Mouse (Mus musculus): Measurements from ENCODE around the gene Ptcra. TPM values are rescaled to one million over a fixed set of nuclear protein-coding genes. Genes with fewer than 3 reads are reported as not detected.

Gene Ptcra
- total RNA-seq (2014; rRNA removed) (not detected in 2 replicates), polyA plus RNA-seq (2015; fragmentation: Nextera tagmentation; extraction: Ambion mirVana) (0.23 TPM in 1 of 2 replicates, not detected in the other)

- TF ChIP-seq CTCF (IDR thresholded peaks at IDR 0.05; ENCODE audit: low read depth): no peak
- Histone ChIP-seq H3K27me3 (ENCODE audit: insufficient read depth, low read length) (no peaks in the 10 kb centered on the region), H3K4me1 (ENCODE audit: insufficient read depth) (no peaks in the 10 kb centered on the region), H3K9ac (no peak within 1 kb of the TSS), H3K9me3 (ENCODE audit: low read length) (no peaks in the 10 kb centered on the region), H3K4me2 (ENCODE audit: low read depth) (no peak within 1 kb of the TSS), H3K36me3 (ENCODE audit: insufficient read depth) (no peaks in the 10 kb centered on the region), H3K4me3 (ENCODE audit: low read depth, low read length) (no peak within 1 kb of the TSS), H3K27ac (ENCODE audit: low read depth, low read length) (no peak within 1 kb of the TSS)
- 62% methylated on average over 2 of the region's 2 CpGs for WGBS
- no peak for DNase-seq
- no peak for ATAC-seq
Measured at GRCm38 (mm10) chr17:46763544-46763943, at the start of gene Ptcra. TSS of gene Ptcra (minus strand) at chr17:46763712.

- Histone ChIP-seq H3K9me3 (ENCODE audit: low read length) (no peaks in the 10 kb centered on the region), H3K27me3 (ENCODE audit: insufficient read depth, low read length) (no peaks in the 10 kb centered on the region), H3K9ac (no peak overlapping the region), H3K4me1 (ENCODE audit: insufficient read depth) (no peaks in the 10 kb centered on the region), H3K4me3 (ENCODE audit: low read depth, low read length) (no peak overlapping the region), H3K27ac (ENCODE audit: low read depth, low read length) (no peak overlapping the region), H3K4me2 (ENCODE audit: low read depth) (no peak overlapping the region), H3K36me3 (ENCODE audit: insufficient read depth) (peaks cover 68% of the 10 kb centered on the region)
- no peak for TF ChIP-seq CTCF (IDR thresholded peaks at IDR 0.05; ENCODE audit: low read depth)
- no peak for DNase-seq
- ATAC-seq: no peak
- WGBS: 81% methylated on average over 1 of the region's 1 CpGs
Measured at GRCm38 (mm10) chr17:46812442-46812841, 48.9 kb upstream of the Ptcra start.

- no peak for ATAC-seq
- WGBS: 89% methylated on average over 3 of the region's 3 CpGs
- H3K27ac ChIP-seq (ENCODE audit: low read depth, low read length): no peak overlapping the region
- no peak overlapping the region for H3K9ac ChIP-seq
- no peaks in the 10 kb centered on the region for H3K9me3 ChIP-seq (ENCODE audit: low read length)
- H3K4me3 ChIP-seq (ENCODE audit: low read depth, low read length): no peak overlapping the region
- H3K4me2 ChIP-seq (ENCODE audit: low read depth): no peak overlapping the region
- no peaks in the 10 kb centered on the region for H3K27me3 ChIP-seq (ENCODE audit: insufficient read depth, low read length)
- no peaks in the 10 kb centered on the region for H3K4me1 ChIP-seq (ENCODE audit: insufficient read depth)
- no peak for TF ChIP-seq CTCF (IDR thresholded peaks at IDR 0.05; ENCODE audit: low read depth)
- H3K36me3 ChIP-seq (ENCODE audit: insufficient read depth): peaks cover 76% of the 10 kb centered on the region
- no peak for DNase-seq
Measured at GRCm38 (mm10) chr17:46810672-46811071, 47.2 kb upstream of the Ptcra start.

- H3K4me2 ChIP-seq (ENCODE audit: low read depth): no peak overlapping the region
- TF ChIP-seq CTCF (IDR thresholded peaks at IDR 0.05; ENCODE audit: low read depth): no peak
- no peaks in the 10 kb centered on the region for H3K4me1 ChIP-seq (ENCODE audit: insufficient read depth)
- peaks cover 76% of the 10 kb centered on the region for H3K36me3 ChIP-seq (ENCODE audit: insufficient read depth)
- H3K9me3 ChIP-seq (ENCODE audit: low read length): no peaks in the 10 kb centered on the region
- no peak for ATAC-seq
- H3K9ac ChIP-seq: no peak overlapping the region
- H3K4me3 ChIP-seq (ENCODE audit: low read depth, low read length): no peak overlapping the region
- 86% methylated on average over 6 of the region's 6 CpGs for WGBS
- no peak for DNase-seq
- H3K27ac ChIP-seq (ENCODE audit: low read depth, low read length): no peak overlapping the region
- H3K27me3 ChIP-seq (ENCODE audit: insufficient read depth, low read length): no peaks in the 10 kb centered on the region
Measured at GRCm38 (mm10) chr17:46809131-46809830, 45.8 kb upstream of the Ptcra start.

- Histone ChIP-seq H3K4me3 (ENCODE audit: low read depth, low read length) (no peak overlapping the region), H3K27ac (ENCODE audit: low read depth, low read length) (no peak overlapping the region), H3K4me1 (ENCODE audit: insufficient read depth) (no peaks in the 10 kb centered on the region), H3K27me3 (ENCODE audit: insufficient read depth, low read length) (no peaks in the 10 kb centered on the region), H3K36me3 (ENCODE audit: insufficient read depth) (peaks cover 68% of the 10 kb centered on the region), H3K4me2 (ENCODE audit: low read depth) (no peak overlapping the region), H3K9me3 (ENCODE audit: low read length) (no peaks in the 10 kb centered on the region), H3K9ac (no peak overlapping the region)
- WGBS: 88% methylated on average over 10 of the region's 10 CpGs
- no peak for TF ChIP-seq CTCF (IDR thresholded peaks at IDR 0.05; ENCODE audit: low read depth)
- ATAC-seq (no peak), DNase-seq (no peak)
Measured at GRCm38 (mm10) chr17:46808376-46808775, 44.9 kb upstream of the Ptcra start.

- Histone ChIP-seq H3K27me3 (ENCODE audit: insufficient read depth, low read length) (no peaks in the 10 kb centered on the region), H3K4me3 (ENCODE audit: low read depth, low read length) (no peak overlapping the region), H3K27ac (ENCODE audit: low read depth, low read length) (no peak overlapping the region), H3K9me3 (ENCODE audit: low read length) (no peaks in the 10 kb centered on the region), H3K36me3 (ENCODE audit: insufficient read depth) (peaks cover 57% of the 10 kb centered on the region), H3K4me1 (ENCODE audit: insufficient read depth) (no peaks in the 10 kb centered on the region), H3K9ac (no peak overlapping the region), H3K4me2 (ENCODE audit: low read depth) (no peak overlapping the region)
- DNase-seq (no peak), ATAC-seq (no peak)
- TF ChIP-seq CTCF (IDR thresholded peaks at IDR 0.05; ENCODE audit: low read depth): no peak
- WGBS: 90% methylated on average over 6 of the region's 6 CpGs
Measured at GRCm38 (mm10) chr17:46801761-46802160, 38.2 kb upstream of the Ptcra start.

- DNase-seq: no peak
- Histone ChIP-seq H3K27ac (ENCODE audit: low read depth, low read length) (no peak overlapping the region), H3K36me3 (ENCODE audit: insufficient read depth) (peaks cover 45% of the 10 kb centered on the region), H3K4me1 (ENCODE audit: insufficient read depth) (no peaks in the 10 kb centered on the region), H3K4me2 (ENCODE audit: low read depth) (no peak overlapping the region), H3K9me3 (ENCODE audit: low read length) (no peaks in the 10 kb centered on the region), H3K4me3 (ENCODE audit: low read depth, low read length) (no peak overlapping the region), H3K9ac (no peak overlapping the region), H3K27me3 (ENCODE audit: insufficient read depth, low read length) (no peaks in the 10 kb centered on the region)
- ATAC-seq: no peak
- TF ChIP-seq CTCF (IDR thresholded peaks at IDR 0.05; ENCODE audit: low read depth): no peak
- WGBS: 76% methylated on average over 10 of the region's 10 CpGs
Measured at GRCm38 (mm10) chr17:46799680-46800079, 36.2 kb upstream of the Ptcra start.
